Mouse (Mus musculus): ENCODE results near the gene Ptdss2. TPM values are rescaled to one million over a fixed set of nuclear protein-coding genes. Genes with fewer than 3 reads are reported as not detected.

Gene Ptdss2
- 81.6 and 82.6 TPM in 2 replicates for polyA plus RNA-seq (2015; fragmentation: Nextera tagmentation; extraction: Ambion mirVana)

DNA sequence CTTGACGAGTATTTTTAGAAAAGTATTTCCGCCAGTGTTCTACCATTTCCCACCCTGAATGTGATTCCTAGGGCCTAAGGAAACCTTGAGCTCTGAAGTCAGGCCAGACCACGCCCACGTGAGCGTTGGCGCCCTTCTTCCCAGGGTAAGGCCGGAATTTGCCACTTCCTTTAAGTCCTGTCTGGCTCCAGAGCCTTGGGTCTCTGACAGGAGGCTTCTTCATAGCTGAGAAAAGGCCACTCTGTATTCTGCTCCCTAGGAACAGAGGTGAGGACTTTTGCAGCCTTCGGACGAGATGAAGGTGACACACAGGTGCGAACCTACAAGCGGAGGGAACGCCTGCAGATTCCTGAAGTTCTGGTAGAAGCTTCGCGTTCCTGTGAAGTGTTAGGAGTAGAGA, at the start of gene Ptdss2:
Gene Ptdss2, plus strand, starts transcription at position 138 of the 400 bp plus-strand sequence.
- no peak for ATAC-seq
- H3K36me3 ChIP-seq (ENCODE audit: control insufficient read depth, insufficient read depth, low read length), result no peaks in the 10 kb centered on the region
- WGBS, result 52% methylated on average over 14 of the region's 14 CpGs
- peak within 1 kb of the TSS; percentile 80 for H3K27ac ChIP-seq (ENCODE audit: low read length)
- H3K4me3 ChIP-seq (ENCODE audit: low read depth, low read length), result peak within 1 kb of the TSS; percentile 63
- no peaks in the 10 kb centered on the region for H3K4me1 ChIP-seq (ENCODE audit: control insufficient read depth, insufficient read depth, low read length)
- no peaks in the 10 kb centered on the region for H3K27me3 ChIP-seq (ENCODE audit: control insufficient read depth, insufficient read depth, low read depth, low read length)
- H3K4me2 ChIP-seq (ENCODE audit: low read length), result peak within 1 kb of the TSS; percentile 59
- H3K9ac ChIP-seq (ENCODE audit: low read depth, low read length), result peak within 1 kb of the TSS; percentile 73
- no peaks in the 10 kb centered on the region for H3K9me3 ChIP-seq (replicated peaks; ENCODE audit: control insufficient read depth, low read length, poor library complexity, severe bottlenecking)

DNA sequence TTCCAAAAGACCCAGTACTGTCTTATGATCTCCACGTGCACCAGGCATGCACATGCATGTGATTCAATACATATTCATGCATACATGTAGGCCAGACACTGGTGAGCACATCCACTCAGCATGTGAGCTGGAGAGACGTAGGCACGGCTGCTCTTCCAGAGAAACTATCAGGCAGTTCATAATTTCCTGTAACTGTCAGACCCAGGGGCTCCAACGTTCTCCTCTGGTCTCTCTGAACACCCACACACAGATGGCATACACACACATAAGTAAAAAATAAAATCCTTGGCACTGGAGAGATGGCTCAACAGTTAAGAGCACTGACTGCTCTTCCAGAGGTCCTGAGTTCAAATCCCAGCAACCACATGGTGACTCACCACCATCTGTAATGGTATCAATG, 48.4 kb upstream of the Ptdss2 start:
- WGBS, result 86% methylated on average over 4 of the region's 4 CpGs
- Histone ChIP-seq H3K27ac (ENCODE audit: low read length) (no peak overlapping the region), H3K36me3 (ENCODE audit: control insufficient read depth, insufficient read depth, low read length) (no peaks in the 10 kb centered on the region), H3K9me3 (replicated peaks; ENCODE audit: control insufficient read depth, low read length, poor library complexity, severe bottlenecking) (no peaks in the 10 kb centered on the region), H3K4me1 (ENCODE audit: control insufficient read depth, insufficient read depth, low read length) (peaks cover 21% of the 10 kb centered on the region; the same call in 1 of the 2 replicates), H3K27me3 (ENCODE audit: control insufficient read depth, insufficient read depth, low read depth, low read length) (no peaks in the 10 kb centered on the region), H3K9ac (ENCODE audit: low read depth, low read length) (no peak overlapping the region), H3K4me2 (ENCODE audit: low read length) (no peak overlapping the region), H3K4me3 (ENCODE audit: low read depth, low read length) (no peak overlapping the region)
- no peak for ATAC-seq

DNA sequence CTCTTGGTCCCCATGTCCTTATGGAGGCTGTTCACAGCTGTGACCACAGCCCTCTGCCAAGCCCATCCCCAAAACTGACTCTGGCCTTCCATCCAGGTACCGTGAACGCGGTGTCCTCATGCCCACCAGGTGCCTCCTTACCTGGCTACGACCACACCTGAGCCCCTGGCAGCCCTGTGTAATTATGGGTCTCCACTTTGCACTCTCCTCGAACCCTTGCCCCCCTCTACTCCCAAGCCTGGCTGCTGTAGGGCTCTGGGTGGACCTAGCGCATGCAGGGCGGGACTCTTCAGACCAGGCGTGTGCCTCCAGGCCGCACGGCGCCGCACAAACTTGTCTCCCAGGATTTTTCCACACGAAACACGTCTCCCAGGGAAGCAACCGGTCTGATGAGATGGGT, 44.3 kb upstream of the Ptdss2 start, which contains the start of gene Pkp3:
Gene Pkp3, plus strand, starts transcription at position 378 of the 400 bp plus-strand sequence.
- WGBS, result 91% methylated on average over 15 of the region's 15 CpGs
- H3K4me1 ChIP-seq (ENCODE audit: control insufficient read depth, insufficient read depth, low read length), result no peaks in the 10 kb centered on the region
- no peaks in the 10 kb centered on the region for H3K27me3 ChIP-seq (ENCODE audit: control insufficient read depth, insufficient read depth, low read depth, low read length)
- no peak within 1 kb of the TSS for H3K27ac ChIP-seq (ENCODE audit: low read length)
- H3K9me3 ChIP-seq (replicated peaks; ENCODE audit: control insufficient read depth, low read length, poor library complexity, severe bottlenecking), result no peaks in the 10 kb centered on the region
- H3K4me2 ChIP-seq (ENCODE audit: low read length), result no peak within 1 kb of the TSS
- H3K9ac ChIP-seq (ENCODE audit: low read depth, low read length), result no peak within 1 kb of the TSS
- no peak for ATAC-seq
- no peaks in the 10 kb centered on the region for H3K36me3 ChIP-seq (ENCODE audit: control insufficient read depth, insufficient read depth, low read length)
- H3K4me3 ChIP-seq (ENCODE audit: low read depth, low read length), result no peak within 1 kb of the TSS

DNA sequence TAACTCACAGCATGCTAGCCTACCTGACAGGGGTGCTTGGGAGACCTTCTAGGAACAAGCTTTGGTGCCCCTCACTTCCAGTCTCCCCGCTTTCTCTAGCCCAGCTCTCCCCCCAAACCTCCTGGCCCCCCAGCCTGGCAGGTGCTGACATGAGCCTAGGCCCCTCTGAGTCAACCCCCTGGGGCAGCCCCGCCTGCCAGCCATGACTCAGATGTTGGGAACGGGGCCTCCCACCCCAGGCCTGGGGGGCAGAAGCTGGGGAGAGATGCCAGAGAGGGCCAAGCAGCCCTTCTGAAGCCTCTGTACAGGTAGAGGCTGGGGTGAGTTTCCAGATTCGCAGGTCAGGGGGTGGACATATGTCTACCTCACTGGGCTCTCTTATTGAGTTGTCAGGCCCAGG, 43.3 kb upstream of the Ptdss2 start:
- 81% methylated on average over 4 of the region's 4 CpGs for WGBS
- ATAC-seq, result no peak
- no peaks in the 10 kb centered on the region for H3K27me3 ChIP-seq (ENCODE audit: control insufficient read depth, insufficient read depth, low read depth, low read length)
- H3K4me2 ChIP-seq (ENCODE audit: low read length), result no peak overlapping the region
- no peaks in the 10 kb centered on the region for H3K36me3 ChIP-seq (ENCODE audit: control insufficient read depth, insufficient read depth, low read length)
- no peaks in the 10 kb centered on the region for H3K9me3 ChIP-seq (replicated peaks; ENCODE audit: control insufficient read depth, low read length, poor library complexity, severe bottlenecking)
- H3K4me3 ChIP-seq (ENCODE audit: low read depth, low read length), result no peak overlapping the region
- no peaks in the 10 kb centered on the region for H3K4me1 ChIP-seq (ENCODE audit: control insufficient read depth, insufficient read depth, low read length)
- H3K9ac ChIP-seq (ENCODE audit: low read depth, low read length), result no peak overlapping the region
- H3K27ac ChIP-seq (ENCODE audit: low read length), result no peak overlapping the region

DNA sequence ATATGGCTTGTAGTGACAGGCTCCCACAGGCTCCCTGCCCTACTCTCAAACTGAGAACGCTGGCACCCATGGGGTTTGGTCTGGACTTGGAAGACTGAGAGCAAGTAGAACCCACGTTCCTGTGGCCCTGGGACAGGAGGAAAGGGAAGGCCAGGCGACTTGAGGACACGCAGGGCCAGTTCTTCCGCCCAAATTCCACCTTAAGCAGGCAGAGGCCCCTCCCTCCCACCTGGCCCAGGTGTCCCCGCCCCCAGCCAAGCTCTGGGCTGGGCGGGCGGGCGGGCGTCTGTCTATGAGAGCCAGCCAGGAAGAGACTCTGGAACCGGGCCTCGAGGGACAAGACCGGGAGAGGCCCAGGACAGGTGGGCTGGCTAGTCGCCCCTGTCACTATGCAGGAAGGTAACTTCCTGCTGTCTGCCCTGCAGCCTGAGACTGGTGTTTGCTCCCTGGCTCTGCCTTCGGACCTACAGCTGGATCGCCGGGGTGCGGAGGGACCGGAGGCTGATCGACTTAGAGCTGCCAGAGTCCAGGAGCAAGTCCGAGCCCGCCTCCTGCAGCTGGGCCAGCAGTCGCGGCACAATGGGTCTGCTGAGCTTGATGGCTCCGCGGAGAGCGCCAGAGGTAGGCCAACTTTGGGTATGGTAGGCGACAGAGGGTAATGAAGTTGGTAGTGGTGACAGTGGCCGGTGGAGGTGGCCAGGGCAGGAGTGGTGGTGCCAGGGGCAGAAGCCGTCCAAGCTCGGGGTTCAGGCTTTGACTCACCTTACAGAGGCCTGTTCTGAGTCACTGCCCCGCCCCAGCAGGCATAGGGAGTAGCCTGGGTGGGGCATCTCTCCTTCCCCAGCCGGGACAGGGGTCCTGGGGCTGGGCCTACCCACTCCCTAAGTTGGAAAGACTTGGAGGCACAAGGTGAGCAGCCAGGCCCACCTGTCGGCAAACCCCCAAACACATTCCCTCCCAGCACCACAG, 42.4 kb upstream of the Ptdss2 start:
- H3K4me1 ChIP-seq (ENCODE audit: control insufficient read depth, insufficient read depth, low read length), result no peaks in the 10 kb centered on the region
- WGBS, result 26% methylated on average over 30 of the region's 34 CpGs

DNA sequence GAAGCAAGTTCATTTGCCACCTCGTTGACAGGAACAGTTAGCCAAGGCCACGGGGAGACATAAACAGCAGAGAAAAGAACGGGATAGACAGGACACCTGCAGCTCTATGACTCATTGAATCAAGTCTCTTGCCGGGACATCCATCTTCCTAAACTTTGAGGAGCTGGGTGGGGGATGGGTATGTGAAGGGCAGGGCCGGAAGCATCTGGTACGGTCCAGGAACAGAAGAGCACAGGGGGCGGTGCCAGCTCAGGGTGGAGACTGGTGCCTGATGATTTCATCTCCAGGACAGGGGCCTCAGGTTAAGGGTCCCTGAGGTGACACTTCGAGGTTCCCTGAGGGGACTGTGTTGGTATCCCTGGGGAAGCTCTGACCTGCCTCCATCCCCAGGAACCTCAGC, 34.3 kb upstream of the Ptdss2 start:
- H3K9me3 ChIP-seq (replicated peaks; ENCODE audit: control insufficient read depth, low read length, poor library complexity, severe bottlenecking), result no peaks in the 10 kb centered on the region
- H3K36me3 ChIP-seq (ENCODE audit: control insufficient read depth, insufficient read depth, low read length), result no peaks in the 10 kb centered on the region
- no peak for ATAC-seq
- 57% methylated on average over 8 of the region's 8 CpGs for WGBS
- no peak overlapping the region for H3K9ac ChIP-seq (ENCODE audit: low read depth, low read length)
- H3K4me2 ChIP-seq (ENCODE audit: low read length), result no peak overlapping the region
- H3K27me3 ChIP-seq (ENCODE audit: control insufficient read depth, insufficient read depth, low read depth, low read length), result peaks cover 25% of the 10 kb centered on the region
- no peak overlapping the region for H3K27ac ChIP-seq (ENCODE audit: low read length)
- H3K4me3 ChIP-seq (ENCODE audit: low read depth, low read length), result no peak overlapping the region
- no peaks in the 10 kb centered on the region for H3K4me1 ChIP-seq (ENCODE audit: control insufficient read depth, insufficient read depth, low read length)

More for the DNA sequence above, 42.4 kb upstream of the Ptdss2 start:
- no peaks in the 10 kb centered on the region for H3K36me3 ChIP-seq (ENCODE audit: control insufficient read depth, insufficient read depth, low read length)
- no peak for ATAC-seq
- no peaks in the 10 kb centered on the region for H3K27me3 ChIP-seq (ENCODE audit: control insufficient read depth, insufficient read depth, low read depth, low read length)
- no peak overlapping the region for H3K27ac ChIP-seq (ENCODE audit: low read length)
- H3K4me3 ChIP-seq (ENCODE audit: low read depth, low read length), result no peak overlapping the region
- H3K4me2 ChIP-seq (ENCODE audit: low read length), result no peak overlapping the region
- H3K9ac ChIP-seq (ENCODE audit: low read depth, low read length), result no peak overlapping the region
- H3K9me3 ChIP-seq (replicated peaks; ENCODE audit: control insufficient read depth, low read length, poor library complexity, severe bottlenecking), result no peaks in the 10 kb centered on the region

DNA sequence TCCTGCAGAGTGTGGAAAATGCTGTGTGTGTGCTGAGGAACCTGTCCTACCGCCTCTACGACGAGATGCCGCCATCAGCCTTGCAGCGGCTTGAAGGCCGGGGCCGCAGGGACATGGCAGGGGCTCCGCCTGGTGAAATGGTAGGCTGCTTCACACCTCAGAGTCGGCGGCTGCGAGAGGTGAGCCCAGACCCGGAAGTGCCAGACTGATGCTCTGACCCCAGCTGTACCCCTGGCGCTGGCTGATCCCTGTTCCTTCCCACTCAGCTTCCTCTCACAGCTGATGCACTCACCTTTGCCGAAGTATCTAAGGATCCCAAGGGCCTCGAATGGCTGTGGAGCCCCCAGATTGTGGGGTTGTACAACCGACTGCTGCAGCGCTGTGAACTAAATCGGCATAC, 33.7 kb upstream of the Ptdss2 start:
- WGBS, result 32% methylated on average over 18 of the region's 18 CpGs
- Histone ChIP-seq H3K4me3 (ENCODE audit: low read depth, low read length) (no peak overlapping the region), H3K4me2 (ENCODE audit: low read length) (no peak overlapping the region), H3K9me3 (replicated peaks; ENCODE audit: control insufficient read depth, low read length, poor library complexity, severe bottlenecking) (no peaks in the 10 kb centered on the region), H3K4me1 (ENCODE audit: control insufficient read depth, insufficient read depth, low read length) (no peaks in the 10 kb centered on the region), H3K27ac (ENCODE audit: low read length) (no peak overlapping the region), H3K36me3 (ENCODE audit: control insufficient read depth, insufficient read depth, low read length) (no peaks in the 10 kb centered on the region), H3K27me3 (ENCODE audit: control insufficient read depth, insufficient read depth, low read depth, low read length) (peaks cover 28% of the 10 kb centered on the region), H3K9ac (ENCODE audit: low read depth, low read length) (no peak overlapping the region)
- no peak for ATAC-seq

DNA sequence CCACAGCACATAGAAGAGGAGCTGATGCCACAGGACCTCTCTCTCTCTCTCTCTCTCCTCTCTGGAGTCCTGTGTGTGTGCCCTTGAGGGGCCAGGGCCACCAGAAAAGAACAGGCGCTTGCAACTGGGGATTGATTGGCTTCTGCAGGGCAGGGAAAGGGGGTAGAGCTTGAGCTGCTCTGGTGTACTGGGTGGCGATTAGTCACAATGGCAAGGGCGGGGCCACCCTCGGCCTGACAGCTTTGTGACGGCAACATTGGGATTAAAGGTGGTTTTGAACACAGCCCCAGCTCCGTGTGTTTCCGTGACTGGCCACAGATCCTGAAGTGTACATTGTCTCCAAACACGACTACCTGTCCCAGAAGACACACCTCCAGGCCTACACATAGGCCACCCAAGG, 32.0 kb upstream of the Ptdss2 start:
- no peak overlapping the region for H3K27ac ChIP-seq (ENCODE audit: low read length)
- 61% methylated on average over 8 of the region's 8 CpGs for WGBS
- H3K27me3 ChIP-seq (ENCODE audit: control insufficient read depth, insufficient read depth, low read depth, low read length), result peaks cover 28% of the 10 kb centered on the region
- no peak overlapping the region for H3K9ac ChIP-seq (ENCODE audit: low read depth, low read length)
- H3K36me3 ChIP-seq (ENCODE audit: control insufficient read depth, insufficient read depth, low read length), result no peaks in the 10 kb centered on the region
- H3K4me2 ChIP-seq (ENCODE audit: low read length), result no peak overlapping the region
- no peak for ATAC-seq
- H3K4me3 ChIP-seq (ENCODE audit: low read depth, low read length), result no peak overlapping the region
- H3K9me3 ChIP-seq (replicated peaks; ENCODE audit: control insufficient read depth, low read length, poor library complexity, severe bottlenecking), result no peaks in the 10 kb centered on the region
- no peaks in the 10 kb centered on the region for H3K4me1 ChIP-seq (ENCODE audit: control insufficient read depth, insufficient read depth, low read length)

DNA sequence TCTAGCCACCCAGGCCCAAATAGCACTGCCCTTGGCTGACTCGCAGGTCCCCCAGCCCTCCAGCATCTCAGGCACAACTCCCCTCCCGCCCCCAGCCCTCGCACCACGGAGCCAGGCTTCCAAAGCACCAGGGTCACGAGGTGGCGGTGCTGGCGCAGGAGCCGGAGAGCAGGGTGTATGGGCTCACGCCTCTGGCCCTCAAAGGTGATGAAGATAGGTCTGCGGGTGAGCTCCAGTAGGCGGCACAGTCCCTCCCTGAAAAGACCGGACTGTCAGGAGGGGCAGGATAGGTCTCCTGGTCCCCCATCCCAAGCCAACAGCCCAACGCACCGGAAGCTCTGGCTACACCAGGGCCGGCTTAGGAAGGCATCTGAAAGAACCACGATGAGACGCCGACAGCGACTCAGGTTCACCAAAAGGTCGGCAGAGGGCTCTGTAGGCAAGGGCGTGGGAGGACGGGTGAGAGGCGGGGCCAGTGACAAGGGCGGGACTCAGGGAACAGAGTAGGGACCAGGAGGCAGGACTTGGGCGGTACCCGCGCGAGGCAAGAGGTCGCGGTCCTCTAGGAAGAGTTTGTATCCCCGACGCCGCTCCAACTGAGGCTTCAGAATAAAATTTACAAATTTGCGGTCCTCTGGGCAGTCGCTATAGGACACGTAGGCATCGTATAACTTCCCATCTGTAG, 30.0 kb upstream of the Ptdss2 start:
- H3K27ac ChIP-seq (ENCODE audit: low read length), result no peak overlapping the region
- no peaks in the 10 kb centered on the region for H3K4me1 ChIP-seq (ENCODE audit: control insufficient read depth, insufficient read depth, low read length)
- H3K9me3 ChIP-seq (replicated peaks; ENCODE audit: control insufficient read depth, low read length, poor library complexity, severe bottlenecking), result no peaks in the 10 kb centered on the region
- H3K4me2 ChIP-seq (ENCODE audit: low read length), result peak overlapping the region; percentile 32
- ATAC-seq, result peak; percentile 83
- H3K36me3 ChIP-seq (ENCODE audit: control insufficient read depth, insufficient read depth, low read length), result no peaks in the 10 kb centered on the region
- H3K4me3 ChIP-seq (ENCODE audit: low read depth, low read length), result peak overlapping the region; percentile 17; the same call in 1 of the 2 replicates
- H3K27me3 ChIP-seq (ENCODE audit: control insufficient read depth, insufficient read depth, low read depth, low read length), result peaks cover 28% of the 10 kb centered on the region
- WGBS, result 4% methylated on average over 37 of the region's 37 CpGs
- H3K9ac ChIP-seq (ENCODE audit: low read depth, low read length), result no peak overlapping the region
